In the genomic region with DNA sequence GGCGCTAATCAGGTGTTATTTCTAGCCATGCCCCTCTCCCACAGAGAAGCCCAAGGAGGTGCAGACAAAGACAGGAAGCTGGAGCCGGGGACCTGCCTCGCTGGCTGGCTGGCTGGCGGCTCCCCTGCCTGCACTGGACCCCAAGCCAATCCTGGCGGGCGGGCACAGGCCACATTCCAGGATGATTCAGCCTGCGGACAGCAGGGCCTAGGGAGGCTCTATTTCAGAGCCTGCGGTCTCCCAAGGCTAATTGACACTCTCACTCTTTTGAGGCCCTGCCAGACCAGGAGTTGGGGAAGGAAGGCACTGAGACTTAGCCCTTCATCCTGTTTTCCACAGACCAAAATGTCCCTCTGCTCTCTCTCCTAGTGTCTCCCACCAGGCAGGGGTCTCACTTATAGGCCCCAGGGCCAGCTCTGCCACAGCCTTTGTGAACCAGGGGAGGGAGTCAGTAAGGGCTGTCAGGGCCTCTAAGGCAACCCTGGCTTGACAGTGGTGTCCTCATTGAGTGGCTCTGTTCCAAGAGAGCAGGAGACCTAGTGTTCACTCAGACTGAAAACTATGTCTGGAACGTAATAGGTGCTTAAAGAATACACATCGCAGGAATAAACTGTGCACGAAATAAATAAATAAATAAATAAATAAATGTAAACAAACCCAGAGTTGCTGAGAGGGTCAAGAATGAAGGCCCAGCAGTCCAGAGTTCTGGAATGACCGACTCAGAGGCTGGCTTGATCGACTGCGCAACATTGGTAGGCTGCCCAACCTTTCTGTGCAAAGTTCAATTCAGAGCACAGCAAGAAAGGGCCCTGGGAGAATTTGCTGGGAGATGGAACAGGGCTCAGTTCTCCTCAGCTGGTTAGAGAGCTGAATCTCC, we compare ENCODE assay signal across 8 mouse cellular contexts. TPM values are rescaled to one million over a fixed set of nuclear protein-coding genes. Genes with fewer than 3 reads are reported as not detected.
A peak's percentile ranks its signal among the peaks of the same experiment; 100 is the strongest.
DNase-seq lines count a peak whose midpoint lies in the region; TF ChIP-seq lines count a peak whose summit lies in the region.

No protein-coding gene starts in this region.

- TF ChIP-seq CTCF in layer of hippocampus, adult 2 months (conservative IDR thresholded peaks at IDR 0.05), result no peak

- no peak overlapping the region for H3K4me3 ChIP-seq in layer of hippocampus, adult 2 months

- DNase-seq in urinary bladder, postnatal 25 days (ENCODE audit: low spot score), result peak; percentile 38
- no peak for DNase-seq in urinary bladder, adult 2 months (ENCODE audit: low spot score)
- peak; percentile 35 for DNase-seq in embryo, embryonic 9.5 days (ENCODE audit: extremely low spot score)
- peak; percentile 55 to 65 for DNase-seq in heart, postnatal 14 days
- peak; percentile 75 for DNase-seq in lung, postnatal 10 days
- no peak for DNase-seq in right cerebral cortex, postnatal 25 days
- no peak for DNase-seq in layer of hippocampus, adult 2 months (ENCODE audit: low spot score in 2 of 2)
- no peak for DNase-seq in left cerebral cortex, postnatal 36 days (ENCODE audit: low spot score in 2 of 2)

- H3K27ac ChIP-seq in layer of hippocampus, adult 2 months, result no peak overlapping the region

- intact Hi-C loops in heart, postnatal 14 days (cut with DNase I), result no loop called here
- intact Hi-C loops in left cerebral cortex, postnatal 36 days (cut with DNase I), result no loop called here

RNA-seq across cellular contexts. Expression of a gene that starts 8.0 kb away (rescaled TPM):
- polyA plus RNA-seq in urinary bladder, adult 2 months (2012; rRNA removed), result 98.4 and 106 TPM in 2 replicates
- total RNA-seq in heart, postnatal 14 days (2021), result 10 to 100 TPM; 24.5 to 25.5 TPM
- total RNA-seq in layer of hippocampus, adult 2 months (2021), result under 1 TPM; 0.72 to 0.81 TPM
- total RNA-seq in left cerebral cortex, postnatal 36 days (2021), result 1 to 10 TPM; 1.6 to 1.8 TPM

RNA-seq across cellular contexts. Expression of a gene that starts 42.4 kb away (rescaled TPM):
- 6.7 and 11.9 TPM in 2 replicates for polyA plus RNA-seq in urinary bladder, adult 2 months (2012; rRNA removed)
- 10 to 100 TPM; 57.9 to 60.3 TPM for total RNA-seq in heart, postnatal 14 days (2021)
- total RNA-seq in layer of hippocampus, adult 2 months (2021), result 100 to 1,000 TPM; 103 to 105 TPM
- total RNA-seq in left cerebral cortex, postnatal 36 days (2021), result 100 to 1,000 TPM; 217 to 219 TPM

Comparison
In these comparisons a context has a peak if more than half of its experiments do, and no peak if none do; other contexts are left out.
1. DNase-seq: peak in urinary bladder, postnatal 25 days (single experiment), embryo, embryonic 9.5 days (single experiment), heart, postnatal 14 days (2 of 2) and lung, postnatal 10 days (single experiment); none in urinary bladder, adult 2 months (single experiment), right cerebral cortex, postnatal 25 days (single experiment), layer of hippocampus, adult 2 months (0 of 2) and left cerebral cortex, postnatal 36 days (0 of 2).
2. RNA of a gene that starts 8.0 kb away (total RNA-seq): 24.5 to 25.5 TPM in heart, postnatal 14 days; 1.6 to 1.8 TPM in left cerebral cortex, postnatal 36 days and 0.72 to 0.81 TPM in layer of hippocampus, adult 2 months; every median in the first group is over 4 times any median in the second.